Mouse (Mus musculus) erythroid progenitor cell, adult 5-6 weeks (primary cell): Measurements from ENCODE around the gene Psmg4. TPM values are rescaled to one million over a fixed set of nuclear protein-coding genes. Genes with fewer than 3 reads are reported as not detected.
A peak's percentile ranks its signal among the peaks of the same experiment; 100 is the strongest.

ENCODE experiments used
- ATAC-seq: replicated peaks from 2 replicates; pipeline ENCODE4 v1.8.0; 2016; ENCODE audit warnings: moderate number of reproducible peaks, mild to moderate bottlenecking, moderate TSS enrichment, inconsistent platforms; ENCODE audit not compliant: poor library complexity, low FRiP score, severe bottlenecking
- total RNA-seq, 2 experiments: library from RNA; stranded (forward) in 1 of 2; stranded (reverse) in 1 of 2; fragments of 150-400 nt in 1 of 2; fragments of 186-747, 209-891 nt in 1 of 2; gene quantifications; 2 replicates each; pipeline versions ENCODE4 v1.2.3 to v1.2.4; 2015 to 2017; ENCODE audit warnings: low replicate concordance in 2 of 2

Gene Psmg4
- total RNA-seq, 2 experiments from 2014 or later: 3.8 to 36.2 TPM

DNA sequence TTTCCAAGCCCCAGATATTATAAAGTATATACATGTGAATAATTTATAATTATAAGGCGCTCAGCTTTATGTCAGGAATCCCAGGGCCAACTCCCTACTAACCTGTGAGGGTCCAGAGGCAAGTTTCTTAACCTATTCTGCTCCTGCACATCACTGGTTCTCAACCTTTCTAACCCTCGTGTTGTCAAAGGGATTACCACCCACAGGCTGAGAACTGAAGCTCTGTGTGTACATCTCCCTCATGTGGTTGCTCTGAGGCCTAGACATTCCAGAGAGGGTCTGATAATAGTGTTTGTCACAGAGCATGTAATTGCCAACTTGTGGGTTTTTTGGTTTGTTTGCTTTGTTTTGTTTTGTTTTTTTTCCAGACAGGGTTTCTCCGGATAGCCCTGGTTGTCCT lies 15.8 kb upstream of the Psmg4 start:
- no peak for ATAC-seq

GRCm38 (mm10) chr13:34148181-34148580 lies 14.6 kb upstream of the Psmg4 start:
- no peak for ATAC-seq

DNA sequence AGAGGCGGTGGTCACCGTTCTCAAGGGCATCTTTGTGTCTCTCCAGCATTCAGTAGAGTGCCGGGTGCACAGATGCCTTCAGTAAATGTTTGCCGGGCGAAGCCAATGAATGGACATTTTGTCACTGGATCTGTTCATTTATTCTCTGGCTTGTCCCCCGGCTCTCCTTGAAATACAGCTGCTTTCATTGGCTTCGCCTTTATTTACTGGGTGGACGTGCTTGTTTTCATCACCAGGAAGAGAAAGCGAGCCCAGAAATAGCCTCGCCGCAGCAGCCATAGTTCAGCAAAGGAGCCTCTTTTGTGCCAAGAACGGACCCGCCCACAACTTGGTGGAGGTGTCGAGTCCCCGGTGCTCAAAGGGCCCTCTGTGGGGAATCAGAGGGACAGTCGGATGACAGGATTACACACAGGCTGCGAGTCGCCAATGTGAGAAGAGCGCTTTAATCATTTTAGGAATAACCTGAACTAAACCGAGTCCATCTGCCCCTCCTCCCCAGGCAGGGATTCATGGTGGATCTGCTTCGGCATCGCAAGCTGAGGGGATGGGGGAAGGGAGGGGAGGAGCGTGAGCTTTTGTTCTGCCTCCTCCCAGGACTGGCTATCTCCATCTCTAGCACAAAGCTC lies 13.9 kb upstream of the Psmg4 start:
- no peak for ATAC-seq

- ATAC-seq: no peak
These were observed 13.1 kb upstream of the Psmg4 start for GRCm38 (mm10) chr13:34149463-34150176.

DNA sequence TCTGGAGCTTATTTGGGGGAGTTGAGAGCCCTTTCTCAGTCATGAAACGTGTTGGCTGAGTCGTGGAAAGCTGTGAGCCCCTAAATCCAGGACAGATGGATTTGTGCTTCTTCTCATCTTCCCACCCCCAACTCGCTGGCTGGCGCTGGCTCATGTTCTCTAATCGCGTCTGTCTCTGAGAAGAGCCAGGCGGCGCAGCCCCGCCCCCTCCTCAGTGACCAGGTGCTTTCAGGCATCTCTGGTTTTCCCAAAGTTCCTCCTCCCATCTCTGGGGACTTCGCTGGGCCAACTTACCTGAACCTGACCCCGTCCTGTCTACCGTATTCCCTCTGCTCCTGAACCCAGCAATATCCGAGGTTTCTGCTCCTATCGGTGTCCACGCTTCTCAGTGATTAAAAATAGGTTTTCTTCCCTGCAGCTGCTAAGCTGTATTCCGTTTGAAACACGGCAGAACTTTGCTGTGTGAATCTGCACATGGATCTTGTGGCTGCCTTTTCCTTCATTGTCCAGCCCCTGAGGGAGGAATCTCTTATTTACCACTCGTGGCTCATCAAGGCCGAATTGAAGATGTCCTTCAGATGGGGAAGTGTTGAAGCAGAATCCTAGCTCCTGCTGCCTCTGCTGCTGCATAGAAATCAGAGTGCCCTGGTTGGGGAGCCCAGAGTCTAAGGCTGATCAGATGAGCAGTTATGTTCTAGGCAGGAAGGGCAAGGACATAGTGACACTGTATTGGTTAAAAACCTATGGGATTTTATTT lies 12.3 kb upstream of the Psmg4 start:
- no peak for ATAC-seq

DNA sequence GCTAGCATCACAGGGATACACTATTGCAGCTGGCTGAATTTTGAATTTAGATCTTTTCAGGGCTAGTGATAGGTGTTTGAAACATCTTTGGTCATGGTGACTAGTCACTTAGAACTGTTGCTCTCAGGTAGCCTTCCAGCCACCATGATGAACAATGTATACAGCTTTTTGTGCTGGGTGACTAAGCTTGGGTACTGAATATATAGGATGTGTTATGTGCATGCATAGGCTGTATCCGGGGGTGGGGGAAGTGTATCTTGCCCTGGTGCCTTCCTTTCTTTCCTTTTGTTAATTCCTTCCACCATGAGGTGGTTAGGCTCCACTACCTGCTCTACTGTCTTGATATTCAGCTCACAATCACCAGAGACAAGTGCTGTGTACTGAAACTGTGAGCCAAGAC lies 11.3 kb upstream of the Psmg4 start:
- no peak for ATAC-seq

DNA sequence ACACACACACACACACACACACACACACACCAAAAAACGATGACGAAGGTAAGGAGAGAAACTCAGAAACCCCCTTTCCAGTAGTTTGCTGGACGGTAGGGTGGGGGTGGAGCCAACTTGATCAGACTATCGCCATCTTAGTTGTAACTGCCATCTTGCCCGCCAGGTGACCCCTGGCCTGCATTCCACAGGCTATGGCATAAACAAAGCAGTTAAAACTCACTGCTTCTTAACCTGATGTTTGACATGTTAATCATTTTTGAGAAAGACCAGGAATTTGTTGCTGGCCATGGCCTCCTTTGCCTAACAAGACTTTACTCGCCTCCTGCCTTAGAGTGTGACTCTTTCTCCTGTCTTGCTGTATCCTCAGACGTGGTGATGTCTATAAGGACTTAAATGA lies 10.1 kb upstream of the Psmg4 start:
- no peak for ATAC-seq

DNA sequence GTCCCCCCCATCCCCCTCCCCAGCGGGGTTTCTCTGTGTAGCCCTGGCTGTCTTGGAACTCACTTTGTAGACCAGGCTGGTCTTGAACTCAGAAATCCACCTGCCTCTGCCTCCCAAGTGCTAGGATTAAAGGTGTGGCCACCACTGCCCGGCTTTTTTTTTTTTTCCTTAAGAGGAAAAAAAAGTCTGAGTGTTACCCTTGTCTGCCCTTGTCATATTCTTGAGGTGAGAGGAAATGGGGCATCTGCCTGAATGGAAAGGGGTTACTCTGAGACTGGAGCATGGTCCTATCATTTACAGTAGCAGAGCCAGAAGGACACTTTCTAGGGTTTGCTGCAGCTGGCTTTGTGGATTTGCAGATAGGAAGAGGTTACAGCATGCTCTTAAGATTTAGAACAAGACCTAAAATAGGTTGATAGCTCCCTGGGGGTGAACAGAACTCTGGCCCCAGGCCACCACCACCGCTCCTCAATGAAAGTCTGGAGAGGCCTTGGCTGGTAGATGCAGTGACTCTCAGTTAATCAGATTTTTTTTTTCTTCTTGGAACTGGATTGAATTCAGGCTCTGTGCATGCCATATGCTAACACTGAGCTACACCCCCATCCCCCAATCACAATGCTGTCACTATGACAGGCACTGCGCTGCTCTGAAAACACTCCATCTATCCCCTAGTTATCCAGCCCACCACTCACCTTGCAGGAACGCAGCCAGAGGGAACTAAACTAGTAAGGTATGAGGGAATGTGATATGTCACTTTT lies 9.3 kb upstream of the Psmg4 start:
- ATAC-seq: no peak

DNA sequence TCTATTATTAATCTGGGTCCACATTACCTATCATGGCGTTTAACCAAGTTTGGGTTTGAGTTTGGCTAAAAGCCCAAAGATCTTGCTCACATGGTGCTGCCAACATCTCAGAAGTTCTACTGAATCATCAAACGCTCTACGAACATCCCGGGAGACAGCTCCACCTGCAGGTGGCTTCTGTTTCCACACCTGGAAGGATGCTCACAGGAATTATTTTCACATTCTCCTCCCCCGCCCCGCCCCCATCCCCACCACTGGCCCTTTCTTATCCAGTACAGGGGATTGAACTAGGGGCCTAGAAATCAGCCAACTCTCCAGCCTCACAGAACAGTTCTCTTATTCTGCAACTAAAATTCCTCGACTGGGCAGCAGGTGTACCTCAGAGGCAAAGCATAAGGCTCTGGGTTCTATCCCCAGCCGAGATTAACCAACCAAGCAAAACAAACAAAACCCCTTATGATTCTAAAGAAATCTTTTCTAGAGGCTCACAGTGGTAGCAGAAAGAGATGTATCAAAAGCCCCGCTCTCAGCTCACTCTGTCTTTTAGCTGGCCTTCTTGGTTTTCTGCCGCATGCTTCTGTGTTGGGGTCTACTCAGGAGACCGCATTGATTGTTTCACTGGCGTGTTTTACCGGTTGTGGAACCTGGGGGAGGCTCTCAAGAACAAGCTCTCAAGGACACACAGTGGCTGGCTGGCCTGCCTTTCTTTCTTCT lies 8.4 kb upstream of the Psmg4 start:
- peak; percentile 61 for ATAC-seq

GRCm38 (mm10) chr13:34154931-34155272 lies 7.9 kb upstream of the Psmg4 start:
- ATAC-seq: no peak

DNA sequence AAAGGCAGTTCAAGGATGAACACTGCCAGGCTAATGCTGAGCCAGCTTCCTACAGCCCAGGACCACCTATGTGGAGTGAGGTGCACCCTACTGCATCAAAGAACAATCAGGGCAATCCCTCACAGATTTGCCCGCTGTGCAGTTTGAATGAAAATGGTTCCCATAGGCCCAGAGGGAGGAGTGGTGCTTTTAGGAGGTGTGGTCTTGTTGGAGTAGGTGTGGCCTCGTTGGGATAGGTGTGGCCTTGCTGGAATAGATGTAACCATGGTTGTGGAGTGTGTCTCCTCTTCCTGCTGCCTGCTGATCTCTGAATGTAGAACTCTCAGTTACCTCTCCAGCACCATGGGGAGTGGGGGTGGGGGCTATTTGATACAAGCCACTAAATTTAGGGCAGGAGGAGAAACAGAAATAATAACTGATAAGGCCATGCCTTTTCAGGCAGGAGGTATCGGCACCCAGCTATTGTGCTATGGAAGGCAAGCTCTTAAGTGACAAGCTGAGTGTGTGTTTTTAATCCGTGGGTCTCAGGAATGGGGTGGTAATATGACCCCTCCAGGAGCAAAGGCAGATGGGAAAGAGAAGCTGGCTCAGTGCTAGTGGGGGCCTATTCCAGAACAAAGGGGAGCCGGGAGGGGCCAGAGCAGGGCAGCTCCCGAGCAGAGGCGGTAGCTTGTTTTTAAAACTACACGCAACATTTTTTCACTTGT lies 6.5 kb upstream of the Psmg4 start:
- ATAC-seq: no peak

DNA sequence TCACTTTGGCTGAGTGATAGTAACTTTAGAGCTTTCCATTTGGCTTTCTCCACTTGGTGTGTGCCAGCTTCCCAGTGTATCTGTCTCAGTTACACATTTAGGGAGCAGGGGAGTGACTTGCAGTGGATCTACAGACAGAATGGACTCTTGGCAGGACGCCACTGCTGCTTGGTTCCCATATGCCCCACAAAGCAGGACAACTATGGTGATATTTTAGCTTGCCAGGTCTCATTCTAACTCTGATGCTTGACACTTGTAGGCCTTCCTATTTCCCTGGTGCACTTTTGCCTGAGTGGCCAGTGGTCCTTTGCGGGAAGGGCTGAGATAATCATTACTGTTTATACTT lies 6.0 kb upstream of the Psmg4 start:
- ATAC-seq: no peak

- ATAC-seq: no peak
These were observed 5.1 kb upstream of the Psmg4 start for GRCm38 (mm10) chr13:34157596-34158157.

GRCm38 (mm10) chr13:34159926-34160325 lies 2.8 kb upstream of the Psmg4 start:
- ATAC-seq: no peak

DNA sequence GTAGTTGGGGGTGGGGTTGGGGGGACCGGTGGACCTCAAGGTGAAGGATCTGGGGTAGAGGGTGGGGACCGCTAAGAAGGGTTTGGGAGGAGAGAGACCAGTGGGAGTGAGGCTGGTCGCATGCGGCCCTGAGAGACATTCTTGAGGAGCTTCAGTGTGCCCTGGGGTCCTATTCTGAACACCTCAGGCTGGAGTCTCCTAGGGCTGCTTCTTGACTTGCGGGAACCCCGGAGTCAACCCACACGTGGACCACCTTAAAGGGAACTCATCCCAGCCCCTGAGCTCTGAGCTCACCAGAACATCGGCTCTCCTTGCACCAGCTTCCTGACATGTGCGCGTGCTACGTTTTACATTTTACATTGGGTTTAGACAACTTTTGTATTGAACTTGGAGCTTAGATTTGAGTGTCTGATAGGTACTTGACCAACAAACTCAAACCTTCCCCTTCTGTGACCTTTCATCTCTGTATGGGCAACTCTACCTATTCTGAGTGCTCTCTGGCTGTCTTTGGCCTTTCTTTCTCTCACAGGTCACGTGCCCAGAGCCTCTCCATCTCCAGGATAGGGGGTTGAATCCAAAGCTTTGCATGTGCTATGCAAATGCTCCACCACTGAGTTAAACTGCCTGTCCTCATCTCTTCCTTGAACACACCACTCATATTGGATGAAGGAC lies 676 bp downstream of the Psmg4 start:
- no peak for ATAC-seq

GRCm38 (mm10) chr13:34174025-34174424 lies 11.3 kb downstream of the Psmg4 start:
- no peak for ATAC-seq

DNA sequence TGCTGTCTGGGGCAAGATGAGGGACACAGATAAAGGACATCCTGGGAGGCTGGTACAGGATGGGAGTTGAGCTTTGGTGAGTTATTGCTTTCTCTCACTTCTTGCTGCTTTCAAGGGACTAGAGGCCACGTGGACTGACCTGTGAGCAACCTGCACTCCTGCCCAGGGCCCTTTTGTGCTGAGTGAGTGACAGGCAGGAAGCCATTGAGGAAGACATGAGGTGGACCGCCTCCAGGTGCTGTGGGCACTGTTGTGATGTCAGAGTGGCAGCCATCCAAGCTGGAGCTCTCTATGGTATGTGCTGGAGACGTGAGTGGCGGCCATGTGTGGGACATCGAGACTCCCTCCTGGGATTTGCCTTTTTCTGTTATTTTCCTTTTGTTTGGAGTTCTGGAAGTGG lies 18.9 kb downstream of the Psmg4 start:
- no peak for ATAC-seq

GRCm38 (mm10) chr13:34185371-34185770 lies 22.6 kb downstream of the Psmg4 start:
- no peak for ATAC-seq

- ATAC-seq: peak; percentile 58
These were observed 24.8 kb downstream of the Psmg4 start for GRCm38 (mm10) chr13:34187571-34187970.
